Mouse (Mus musculus): ENCODE measurements around the gene Map3k3. TPM values are rescaled to one million over a fixed set of nuclear protein-coding genes. Genes with fewer than 3 reads are reported as not detected.

Gene Map3k3
- polyA plus RNA-seq, 1 experiment from 2014 or later: 26.0 TPM

DNA sequence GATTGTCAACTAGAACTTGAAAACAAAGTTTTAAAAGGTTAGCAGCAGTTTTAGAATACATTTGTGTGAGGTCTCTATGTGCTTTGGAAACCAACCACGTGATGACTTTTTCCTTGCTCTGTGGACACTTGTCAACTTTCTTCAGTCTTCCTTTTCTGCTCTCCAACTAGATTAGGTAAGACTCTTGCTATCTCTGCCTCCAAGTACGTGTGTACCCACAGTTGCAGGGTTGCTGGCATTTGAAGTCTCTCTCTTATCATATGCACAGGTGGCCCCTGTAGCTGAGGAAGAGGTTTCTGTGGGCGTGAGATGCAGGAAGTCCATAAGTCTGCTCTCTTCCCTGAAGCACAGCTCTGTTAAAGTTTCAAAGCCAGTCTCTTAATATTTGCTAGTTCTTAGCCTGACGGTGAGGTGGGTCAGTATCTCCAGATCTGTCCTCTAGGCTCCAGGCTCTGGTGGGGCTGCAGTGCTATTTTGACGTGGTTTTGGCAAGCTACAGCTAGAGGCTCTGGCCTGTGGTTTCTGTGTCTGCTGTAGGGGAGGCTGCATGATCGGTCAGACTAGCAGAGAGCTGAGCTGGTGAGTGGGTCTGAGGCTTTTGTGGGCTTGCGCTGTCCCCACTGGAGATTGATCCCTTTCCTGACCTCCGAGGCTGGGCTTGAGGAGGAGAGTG lies 27.5 kb upstream of the Map3k3 start:
- TF ChIP-seq CTCF (IDR thresholded peaks at IDR 0.05) (no peak), EP300 (IDR thresholded peaks at IDR 0.05) (no peak)
- ATAC-seq (no peak), DNase-seq (ENCODE audit: low spot score) (no peak)
- H3K27ac ChIP-seq (ENCODE audit: low read length): no peak overlapping the region
- H3K27me3 ChIP-seq (replicated peaks; ENCODE audit: insufficient read depth, low read length): no peaks in the 10 kb centered on the region
- H3K4me3 ChIP-seq (ENCODE audit: low read depth, low read length): no peak overlapping the region
- H3K36me3 ChIP-seq (ENCODE audit: insufficient read depth, low read length): peaks cover 48% of the 10 kb centered on the region; the same call in 1 of the 2 replicates
- 86% methylated on average over 8 of the region's 8 CpGs for WGBS
- no peak overlapping the region for H3K4me2 ChIP-seq (replicated peaks; ENCODE audit: low read depth, low read length)
- H3K9me3 ChIP-seq (ENCODE audit: low read length): no peaks in the 10 kb centered on the region
- no peaks in the 10 kb centered on the region for H3K4me1 ChIP-seq (ENCODE audit: insufficient read depth, low read depth, low read length)
- no peak overlapping the region for H3K9ac ChIP-seq (replicated peaks; ENCODE audit: low read depth)

DNA sequence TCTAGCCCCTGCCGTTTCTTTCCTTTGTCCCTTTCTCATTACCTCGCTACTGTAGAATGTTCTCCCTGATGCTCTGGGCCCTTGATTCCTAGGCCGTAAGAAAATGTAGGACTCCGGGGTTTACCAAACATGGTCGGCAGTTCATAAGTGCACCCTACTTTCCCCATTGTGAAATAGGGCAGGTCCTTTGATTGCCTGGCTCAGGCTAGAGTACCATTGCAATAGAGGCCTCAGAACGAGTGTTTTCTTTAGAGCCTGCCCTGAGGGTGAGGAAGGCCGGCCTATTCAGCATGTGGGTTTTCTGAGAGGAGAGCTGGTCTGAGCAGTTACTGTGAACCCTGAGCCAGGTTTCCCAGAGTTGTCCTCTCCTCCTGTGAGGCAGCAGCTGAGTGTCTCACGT lies 26.4 kb upstream of the Map3k3 start:
- no peak overlapping the region for H3K4me3 ChIP-seq (ENCODE audit: low read depth, low read length)
- no peak overlapping the region for H3K9ac ChIP-seq (replicated peaks; ENCODE audit: low read depth)
- no peaks in the 10 kb centered on the region for H3K9me3 ChIP-seq (ENCODE audit: low read length)
- WGBS: 63% methylated on average over 8 of the region's 8 CpGs
- 0 out of 2 replicates have a peak overlapping the region, but pooled peaks have one; percentile 21 for H3K27ac ChIP-seq (ENCODE audit: low read length)
- H3K36me3 ChIP-seq (ENCODE audit: insufficient read depth, low read length): peaks cover 40% of the 10 kb centered on the region; the same call in 1 of the 2 replicates
- no peaks in the 10 kb centered on the region for H3K4me1 ChIP-seq (ENCODE audit: insufficient read depth, low read depth, low read length)
- TF ChIP-seq CTCF (IDR thresholded peaks at IDR 0.05) (no peak), EP300 (IDR thresholded peaks at IDR 0.05) (no peak)
- ATAC-seq: peak; percentile 66
- DNase-seq (ENCODE audit: low spot score): peak; percentile 50
- no peaks in the 10 kb centered on the region for H3K27me3 ChIP-seq (replicated peaks; ENCODE audit: insufficient read depth, low read length)
- H3K4me2 ChIP-seq (replicated peaks; ENCODE audit: low read depth, low read length): no peak overlapping the region

DNA sequence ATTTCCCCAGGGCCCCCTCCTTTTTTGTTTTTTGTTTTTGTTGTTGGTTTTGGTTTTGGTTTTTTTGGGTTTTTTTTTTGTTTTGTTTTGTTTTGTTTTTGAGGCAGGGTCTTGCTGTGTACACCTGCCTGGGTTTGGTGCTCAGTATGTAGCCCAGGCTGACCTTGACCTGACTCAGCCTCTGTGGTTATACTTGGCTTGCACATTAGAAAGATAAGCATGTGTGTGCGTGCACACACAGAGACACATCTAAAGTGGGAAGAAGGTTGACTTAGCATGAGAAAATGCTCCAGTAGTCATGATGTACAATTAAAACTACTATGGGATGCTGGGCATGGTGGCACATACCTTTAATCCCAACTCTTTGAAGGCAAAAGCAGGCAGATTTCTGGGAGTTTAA lies 23.9 kb upstream of the Map3k3 start:
- Histone ChIP-seq H3K27me3 (replicated peaks; ENCODE audit: insufficient read depth, low read length) (no peaks in the 10 kb centered on the region), H3K36me3 (ENCODE audit: insufficient read depth, low read length) (peaks cover 16% of the 10 kb centered on the region; the same call in 1 of the 2 replicates), H3K4me3 (ENCODE audit: low read depth, low read length) (no peak overlapping the region), H3K27ac (ENCODE audit: low read length) (no peak overlapping the region), H3K4me2 (replicated peaks; ENCODE audit: low read depth, low read length) (no peak overlapping the region), H3K9ac (replicated peaks; ENCODE audit: low read depth) (no peak overlapping the region), H3K4me1 (ENCODE audit: insufficient read depth, low read depth, low read length) (peaks cover 3% of the 10 kb centered on the region; the same call in 1 of the 2 replicates), H3K9me3 (ENCODE audit: low read length) (no peaks in the 10 kb centered on the region)
- TF ChIP-seq CTCF (IDR thresholded peaks at IDR 0.05) (no peak), EP300 (IDR thresholded peaks at IDR 0.05) (no peak)
- no peak for ATAC-seq
- WGBS: 85% methylated on average over 1 of the region's 1 CpGs
- no peak for DNase-seq (ENCODE audit: low spot score)

- 95% methylated on average over 1 of the region's 1 CpGs for WGBS
- Histone ChIP-seq H3K4me3 (ENCODE audit: low read depth, low read length) (no peak overlapping the region), H3K4me1 (ENCODE audit: insufficient read depth, low read depth, low read length) (peaks cover 3% of the 10 kb centered on the region; the same call in 1 of the 2 replicates), H3K36me3 (ENCODE audit: insufficient read depth, low read length) (0 out of 2 replicates have a peak, but pooled peaks cover 11% of the 10 kb centered on the region), H3K4me2 (replicated peaks; ENCODE audit: low read depth, low read length) (no peak overlapping the region), H3K9me3 (ENCODE audit: low read length) (no peaks in the 10 kb centered on the region), H3K27me3 (replicated peaks; ENCODE audit: insufficient read depth, low read length) (no peaks in the 10 kb centered on the region), H3K27ac (ENCODE audit: low read length) (no peak overlapping the region), H3K9ac (replicated peaks; ENCODE audit: low read depth) (no peak overlapping the region)
- ATAC-seq: no peak
- no peak for TF ChIP-seq EP300 (IDR thresholded peaks at IDR 0.05)
- TF ChIP-seq CTCF (IDR thresholded peaks at IDR 0.05): no peak
- DNase-seq (ENCODE audit: low spot score): no peak
Observed at GRCm38 (mm10) chr11:106061311-106061710, 23.1 kb upstream of the Map3k3 start.

- DNase-seq (ENCODE audit: low spot score) (no peak), ATAC-seq (no peak)
- H3K36me3 ChIP-seq (ENCODE audit: insufficient read depth, low read length): 0 out of 2 replicates have a peak, but pooled peaks cover 6% of the 10 kb centered on the region
- no peak overlapping the region for H3K4me2 ChIP-seq (replicated peaks; ENCODE audit: low read depth, low read length)
- no peaks in the 10 kb centered on the region for H3K9me3 ChIP-seq (ENCODE audit: low read length)
- WGBS: 79% methylated on average over 5 of the region's 5 CpGs
- H3K27me3 ChIP-seq (replicated peaks; ENCODE audit: insufficient read depth, low read length): no peaks in the 10 kb centered on the region
- H3K27ac ChIP-seq (ENCODE audit: low read length): no peak overlapping the region
- H3K4me3 ChIP-seq (ENCODE audit: low read depth, low read length): no peak overlapping the region
- H3K9ac ChIP-seq (replicated peaks; ENCODE audit: low read depth): no peak overlapping the region
- peaks cover 3% of the 10 kb centered on the region; the same call in 1 of the 2 replicates for H3K4me1 ChIP-seq (ENCODE audit: insufficient read depth, low read depth, low read length)
- no peak for TF ChIP-seq CTCF (IDR thresholded peaks at IDR 0.05)
- TF ChIP-seq EP300 (IDR thresholded peaks at IDR 0.05): no peak
Observed at GRCm38 (mm10) chr11:106063756-106064155, 20.7 kb upstream of the Map3k3 start.

GRCm38 (mm10) chr11:106065073-106065922 lies 19.1 kb upstream of the Map3k3 start:
- Histone ChIP-seq H3K4me1 (ENCODE audit: insufficient read depth, low read depth, low read length) (peaks cover 3% of the 10 kb centered on the region; the same call in 1 of the 2 replicates), H3K27ac (ENCODE audit: low read length) (peak overlapping the region; percentile 87; the same call in 1 of the 2 replicates), H3K36me3 (ENCODE audit: insufficient read depth, low read length) (no peaks in the 10 kb centered on the region), H3K9ac (replicated peaks; ENCODE audit: low read depth) (no peak overlapping the region), H3K27me3 (replicated peaks; ENCODE audit: insufficient read depth, low read length) (no peaks in the 10 kb centered on the region), H3K4me3 (ENCODE audit: low read depth, low read length) (peak overlapping the region; percentile 72), H3K9me3 (ENCODE audit: low read length) (no peaks in the 10 kb centered on the region), H3K4me2 (replicated peaks; ENCODE audit: low read depth, low read length) (peak overlapping the region; percentile 83)
- TF ChIP-seq EP300 (IDR thresholded peaks at IDR 0.05) (no peak), CTCF (IDR thresholded peaks at IDR 0.05) (no peak)
- WGBS: 28% methylated on average over 18 of the region's 18 CpGs
- no peak for DNase-seq (ENCODE audit: low spot score)
- ATAC-seq: peak; percentile 5; the same call in 1 of the 2 replicates

All from lung, postnatal 0 days (tissue).